Mouse (Mus musculus) kidney, adult 18-20 months (tissue): Measurements from ENCODE around the gene Klk15.

ENCODE experiments used
- DNase-seq: peaks from one replicate; pipeline ENCODE4 v3.0.0; 2021

Gene Klk15

GRCm38 (mm10) chr7:43985657-43986056 is 52.1 kb downstream of the Klk15 start:
- no peak for DNase-seq
